ENCODE assay signal across 8 mouse cellular contexts in genomic region chr10:77970481-77970880, GRCm38 (mm10). TPM values are rescaled to one million over a fixed set of nuclear protein-coding genes. Genes with fewer than 3 reads are reported as not detected.
DNase-seq lines count a peak whose midpoint lies in the region; ATAC-seq and TF ChIP-seq lines count a peak whose summit lies in the region.

Gene Trpm2, minus strand, starts transcription at chr10:77970563.

- H3K9me3 ChIP-seq in heart, embryonic 10.5 days = no peaks in the 10 kb centered on the region
- H3K9me3 ChIP-seq in forebrain, embryonic 10.5 days = no peaks in the 10 kb centered on the region
- no peaks in the 10 kb centered on the region for H3K9me3 ChIP-seq in lung, embryonic 16.5 days (ENCODE audit: control insufficient read depth, low read length)

- H3K27me3 ChIP-seq in heart, embryonic 10.5 days (ENCODE audit: insufficient read depth, poor library complexity, severe bottlenecking) = peaks cover 53% of the 10 kb centered on the region
- H3K27me3 ChIP-seq in forebrain, embryonic 10.5 days (ENCODE audit: poor library complexity, severe bottlenecking) = peaks cover 39% of the 10 kb centered on the region
- peaks cover 26% of the 10 kb centered on the region for H3K27me3 ChIP-seq in lung, embryonic 16.5 days (ENCODE audit: control insufficient read depth, insufficient read depth, low read depth, low read length)

- no peak for ATAC-seq in lung, embryonic 16.5 days (ENCODE audit: low read depth)

- peaks cover 10% of the 10 kb centered on the region for H3K4me1 ChIP-seq in heart, embryonic 10.5 days
- peaks cover 14% of the 10 kb centered on the region for H3K4me1 ChIP-seq in forebrain, embryonic 10.5 days
- H3K4me1 ChIP-seq in lung, embryonic 16.5 days (replicated peaks; ENCODE audit: control insufficient read depth, insufficient read depth, low read length) = no peaks in the 10 kb centered on the region

- no peak for DNase-seq in heart, embryonic 10.5 days (ENCODE audit: low spot score)
- no peak for DNase-seq in heart, postnatal 25 days (ENCODE audit: low spot score)
- DNase-seq in forebrain, embryonic 10.5 days (ENCODE audit: extremely low spot score, low spot score) = no peak
- no peak for DNase-seq in layer of hippocampus, adult 2 months (ENCODE audit: low spot score in 2 of 2)
- peak; percentile 44 to 68 for DNase-seq in spleen, postnatal 4 days (ENCODE audit: low spot score in 2 of 2)
- DNase-seq in gastrocnemius, postnatal 14 days = no peak
- DNase-seq in cerebellum, postnatal 14 days = no peak

- intact Hi-C loops in heart, postnatal 25 days (cut with DNase I) = no loop called here
- intact Hi-C loops in gastrocnemius, postnatal 14 days (cut with DNase I; ENCODE audit: low total_unique reads) = no loop called here

- H3K4me3 ChIP-seq in heart, embryonic 10.5 days = peak within 1 kb of the TSS; percentile 54
- peak within 1 kb of the TSS; percentile 51 for H3K4me3 ChIP-seq in forebrain, embryonic 10.5 days
- H3K4me3 ChIP-seq in layer of hippocampus, adult 2 months = peak within 1 kb of the TSS; percentile 54
- peak within 1 kb of the TSS; percentile 22 for H3K4me3 ChIP-seq in lung, embryonic 16.5 days (ENCODE audit: low read length)

- H3K4me2 ChIP-seq in lung, embryonic 16.5 days (ENCODE audit: low read depth, low read length) = peak within 1 kb of the TSS; percentile 56

- WGBS in heart, embryonic 10.5 days = 79% methylated on average over 6 of the region's 6 CpGs
- WGBS in forebrain, embryonic 10.5 days = 86% methylated on average over 6 of the region's 6 CpGs
- WGBS in lung, embryonic 16.5 days = 67% methylated on average over 6 of the region's 6 CpGs

- peak within 1 kb of the TSS; percentile 19; the same call in 1 of the 2 replicates for H3K9ac ChIP-seq in lung, embryonic 16.5 days (ENCODE audit: low read length)

- no peak for TF ChIP-seq CTCF in layer of hippocampus, adult 2 months (conservative IDR thresholded peaks at IDR 0.05)

- H3K36me3 ChIP-seq in heart, embryonic 10.5 days = no peaks in the 10 kb centered on the region
- no peaks in the 10 kb centered on the region for H3K36me3 ChIP-seq in forebrain, embryonic 10.5 days (replicated peaks)
- H3K36me3 ChIP-seq in lung, embryonic 16.5 days (ENCODE audit: control insufficient read depth, insufficient read depth, low read length) = no peaks in the 10 kb centered on the region

- no peak within 1 kb of the TSS for H3K27ac ChIP-seq in heart, embryonic 10.5 days
- H3K27ac ChIP-seq in forebrain, embryonic 10.5 days = 0 out of 2 replicates have a peak within 1 kb of the TSS, but pooled peaks have one; percentile 25
- H3K27ac ChIP-seq in layer of hippocampus, adult 2 months = 0 out of 2 replicates have a peak within 1 kb of the TSS, but pooled peaks have one; percentile 28
- no peak within 1 kb of the TSS for H3K27ac ChIP-seq in lung, embryonic 16.5 days (ENCODE audit: low read length)

RNA-seq across cellular contexts. Expression of gene Trpm2, which starts in this region (rescaled TPM):
- 0.43 TPM in 2 replicates for polyA plus RNA-seq in heart, embryonic 10.5 days (2016; fragmentation: Nextera tagmentation; extraction: Ambion mirVana)
- total RNA-seq in heart, postnatal 25 days (2021) = under 1 TPM; 0.55 to 0.56 TPM
- polyA plus RNA-seq in forebrain, embryonic 10.5 days (2016; fragmentation: Nextera tagmentation; extraction: Ambion mirVana) = 0.53 and 0.57 TPM in 2 replicates
- total RNA-seq in layer of hippocampus, adult 2 months (2021) = 10 to 100 TPM; 37.4 to 41.5 TPM
- polyA plus RNA-seq in lung, embryonic 16.5 days (2015; fragmentation: Nextera tagmentation; extraction: Ambion mirVana) = 1.1 and 1.4 TPM in 2 replicates
- under 1 TPM; 0.04 to 0.33 TPM for total RNA-seq in gastrocnemius, postnatal 14 days (2021)

Comparison
In these comparisons a context has a peak if more than half of its experiments do, and no peak if none do; other contexts are left out.
1. RNA of gene Trpm2 (total RNA-seq): 37.4 to 41.5 TPM in layer of hippocampus, adult 2 months; 0.55 to 0.56 TPM in heart, postnatal 25 days and 0.04 to 0.33 TPM in gastrocnemius, postnatal 14 days; every median in the first group is over 10 times any median in the second.
2. DNase-seq: peak in spleen, postnatal 4 days (2 of 2); none in heart, embryonic 10.5 days (single experiment), heart, postnatal 25 days (single experiment), forebrain, embryonic 10.5 days (single experiment), layer of hippocampus, adult 2 months (0 of 2), gastrocnemius, postnatal 14 days (single experiment) and cerebellum, postnatal 14 days (0 of 2).
3. H3K27ac ChIP-seq: peak in forebrain, embryonic 10.5 days (single experiment) and layer of hippocampus, adult 2 months (single experiment); none in heart, embryonic 10.5 days (single experiment) and lung, embryonic 16.5 days (single experiment).
4. Peak in every context shown above with its lines, with median percentiles within 50 percentile points of each other: H3K4me3 ChIP-seq.